ENCODE assay signal across 10 mouse cellular contexts in the genomic region with DNA sequence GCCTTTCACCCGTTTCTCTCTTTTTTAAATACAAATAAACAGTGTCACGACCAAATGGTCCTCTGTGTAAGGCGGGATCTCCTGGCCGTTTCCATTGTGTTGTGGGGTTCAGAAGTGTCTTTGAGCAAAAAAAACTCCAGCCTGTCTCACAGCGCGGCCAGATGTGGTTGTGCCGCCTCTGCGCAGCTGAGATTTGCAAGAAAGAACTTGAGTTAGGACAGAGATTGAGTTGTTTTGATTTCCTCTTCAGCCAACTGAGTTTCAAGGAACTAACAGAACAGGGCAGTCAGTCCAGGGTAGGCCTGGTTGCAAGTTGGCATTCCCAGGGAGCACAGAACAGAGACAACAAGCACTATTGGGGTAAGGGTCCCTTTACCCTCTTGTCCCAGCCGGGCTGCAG. TPM values are rescaled to one million over a fixed set of nuclear protein-coding genes. Genes with fewer than 3 reads are reported as not detected.
DNase-seq lines count a peak whose midpoint lies in the region; ATAC-seq and TF ChIP-seq lines count a peak whose summit lies in the region.
"Had no signal": no experiment of that assay in that cellular context is flagged by ENCODE, and none has a peak within 500 bp of the region (broad histone marks: within the 10 kb centered on the region; RNA-seq: fewer than 3 reads in every experiment).

No protein-coding gene starts in this region.

- no peak for DNase-seq in heart, adult 2 months
- no peak for DNase-seq in heart, postnatal 10 days
- no peak for DNase-seq in forebrain, embryonic 14.5 days (ENCODE audit: low spot score)
- DNase-seq in liver, embryonic 14.5 days (ENCODE audit: low read depth in 3 of 3, low spot score in 3 of 3) = no peak
- DNase-seq in gastrocnemius, postnatal 10 days = no peak
- DNase-seq in B cell, adult 2 months = no peak
- no peak for DNase-seq in cerebellum, postnatal 4 days (ENCODE audit: low spot score in 2 of 2)

- TF ChIP-seq CTCF in heart, adult 2 months (IDR thresholded peaks at IDR 0.05) = no peak
- TF ChIP-seq CTCF in C2C12 (IDR thresholded peaks at IDR 0.05; ENCODE audit: control insufficient read depth, insufficient read depth, insufficient read length) = no peak
- TF ChIP-seq CTCF in liver, embryonic 14.5 days (IDR thresholded peaks at IDR 0.05; ENCODE audit: low read depth) = no peak

- intact Hi-C loops in heart, adult 2 months (cut with DNase I) = no loop called here
- intact Hi-C loops in heart, postnatal 10 days (cut with DNase I) = no loop called here

- H3K9me3 ChIP-seq in forebrain, embryonic 14.5 days (replicated peaks; ENCODE audit: control insufficient read depth, low read length) = no peaks in the 10 kb centered on the region
- no peaks in the 10 kb centered on the region for H3K9me3 ChIP-seq in liver, embryonic 14.5 days (ENCODE audit: control insufficient read depth, low read length)

- TF ChIP-seq POLR2A in heart, adult 2 months (IDR thresholded peaks at IDR 0.05; ENCODE audit: insufficient read depth, low read depth, low read length) = no peak

- H3K27ac ChIP-seq in heart, adult 2 months = peak overlapping the region; percentile 88
- peak overlapping the region; percentile 85 for H3K27ac ChIP-seq in forebrain, embryonic 14.5 days (ENCODE audit: low read depth, low read length)
- H3K27ac ChIP-seq in liver, embryonic 14.5 days = no peak overlapping the region

- peak overlapping the region; percentile 20 for H3K9ac ChIP-seq in heart, adult 2 months (ENCODE audit: low read depth, low read length)
- H3K9ac ChIP-seq in forebrain, embryonic 14.5 days (ENCODE audit: low read length) = peak overlapping the region; percentile 90
- no peak overlapping the region for H3K9ac ChIP-seq in liver, embryonic 14.5 days (replicated peaks)

- peaks cover 5% of the 10 kb centered on the region for H3K4me1 ChIP-seq in heart, adult 2 months (ENCODE audit: control insufficient read depth, insufficient read depth, low read length)
- H3K4me1 ChIP-seq in forebrain, embryonic 14.5 days (ENCODE audit: control insufficient read depth, insufficient read depth, low read length) = peaks cover 47% of the 10 kb centered on the region
- H3K4me1 ChIP-seq in liver, embryonic 14.5 days (replicated peaks; ENCODE audit: control insufficient read depth in 2 of 2, insufficient read depth in 2 of 2, low read length in 1 of 2) = no peaks in the 10 kb centered on the region

- H3ac ChIP-seq in C2C12 (ENCODE audit: control insufficient read depth, insufficient read length, low read depth) = peak overlapping the region; percentile 8

- H3K4me3 ChIP-seq in heart, adult 2 months = peak overlapping the region; percentile 66
- H3K4me3 ChIP-seq in C2C12 (ENCODE audit: insufficient read depth, poor library complexity, severe bottlenecking) = peak overlapping the region; percentile 51
- H3K4me3 ChIP-seq in forebrain, embryonic 14.5 days (ENCODE audit: low read depth, low read length) = peak overlapping the region; percentile 65
- no peak overlapping the region; a peak in 2 of 4 replicates for H3K4me3 ChIP-seq in liver, embryonic 14.5 days (ENCODE audit: insufficient read depth in 1 of 2, low read depth in 2 of 2, low read length in 2 of 2)

- H3K27me3 ChIP-seq in heart, adult 2 months (ENCODE audit: control insufficient read depth, insufficient read depth, low read length) = no peaks in the 10 kb centered on the region
- no peaks in the 10 kb centered on the region for H3K27me3 ChIP-seq in C2C12 (ENCODE audit: control insufficient read depth, insufficient read depth, insufficient read length)
- H3K27me3 ChIP-seq in forebrain, embryonic 14.5 days (replicated peaks; ENCODE audit: control insufficient read depth, insufficient read depth, low read length) = no peaks in the 10 kb centered on the region
- peaks cover 46% of the 10 kb centered on the region for H3K27me3 ChIP-seq in liver, embryonic 14.5 days (ENCODE audit: control insufficient read depth, insufficient read depth, low read length)

- WGBS in heart, adult 2 months = 12% methylated on average over 9 of the region's 9 CpGs
- 1% methylated on average over 9 of the region's 9 CpGs for WGBS in forebrain, embryonic 14.5 days
- under 1% methylated on average over 9 of the region's 9 CpGs for WGBS in liver, embryonic 14.5 days (ENCODE audit: insufficient replicate concordance)

- TF ChIP-seq EP300 in heart, adult 2 months (IDR thresholded peaks at IDR 0.05; ENCODE audit: insufficient read depth, low read depth, low read length) = no peak
- TF ChIP-seq EP300 in liver, embryonic 14.5 days (IDR thresholded peaks at IDR 0.05; ENCODE audit: low read depth) = no peak

- peak overlapping the region; percentile 88 for H3K4me2 ChIP-seq in forebrain, embryonic 14.5 days (ENCODE audit: low read length)
- H3K4me2 ChIP-seq in liver, embryonic 14.5 days (ENCODE audit: low read depth) = peak overlapping the region; percentile 53

- no peak for ATAC-seq in forebrain, embryonic 14.5 days
- no peak for ATAC-seq in liver, embryonic 14.5 days (ENCODE audit: insufficient read depth)

- no peaks in the 10 kb centered on the region for H3K79me2 ChIP-seq in heart, adult 2 months (replicated peaks; ENCODE audit: control insufficient read depth, insufficient read depth, low read length)
- no peaks in the 10 kb centered on the region for H3K79me2 ChIP-seq in C2C12 (ENCODE audit: control insufficient read depth, insufficient read depth)

- no peaks in the 10 kb centered on the region for H3K36me3 ChIP-seq in heart, adult 2 months (ENCODE audit: control insufficient read depth, insufficient read depth, low read length)
- no peaks in the 10 kb centered on the region for H3K36me3 ChIP-seq in C2C12 (ENCODE audit: control insufficient read depth, insufficient read depth)
- H3K36me3 ChIP-seq in forebrain, embryonic 14.5 days (ENCODE audit: control insufficient read depth, insufficient read depth, low read length) = no peaks in the 10 kb centered on the region
- H3K36me3 ChIP-seq in liver, embryonic 14.5 days (replicated peaks; ENCODE audit: control insufficient read depth, insufficient read depth, low read depth) = no peaks in the 10 kb centered on the region

- H3K79me3 ChIP-seq in C2C12 (ENCODE audit: low read depth) = no peaks in the 10 kb centered on the region

TF ChIP-seq in C2C12, 6 proteins besides CTCF, POLR2A, EP300 and RAD21:
- TF ChIP-seq FOSL1 (IDR thresholded peaks at IDR 0.05; ENCODE audit: insufficient read depth, low read length, poor library complexity, severe bottlenecking) (no peak), MYOD1 (IDR thresholded peaks at IDR 0.05; ENCODE audit: control insufficient read depth, insufficient read length, low read depth) (no peak), MAX (IDR thresholded peaks at IDR 0.05) (no peak), MYOG (IDR thresholded peaks at IDR 0.05; ENCODE audit: control insufficient read depth, extremely low read depth, insufficient read length) (no peak), CEBPB (IDR thresholded peaks at IDR 0.05; ENCODE audit: low read depth) (no peak), USF1 (IDR thresholded peaks at IDR 0.05; ENCODE audit: low read depth) (no peak)
TF ChIP-seq in C2C12: peak in this region for 0.

RNA-seq across cellular contexts. Expression of gene Rgma, which starts 17.1 kb away (rescaled TPM):
- 10 to 100 TPM; 54.6 to 83.7 TPM for total RNA-seq in heart, adult 2 months (2021)
- 27.4 and 28.7 TPM in 2 replicates for polyA plus RNA-seq in heart, adult 2 months (2012; rRNA removed)
- total RNA-seq in heart, postnatal 10 days (2021) = 10 to 100 TPM; 40.6 to 50.4 TPM
- polyA plus RNA-seq in C2C12 (2012; fragmentation: generic; extraction: Trizol) = 1.4 TPM
- 20.6 and 23.6 TPM in 2 replicates for polyA plus RNA-seq in forebrain, embryonic 14.5 days (2014; fragmentation: Nextera tagmentation; extraction: Ambion mirVana)
- 0.06 and 0.32 TPM in 2 replicates for polyA plus RNA-seq in liver, embryonic 14.5 days (2012; rRNA removed)
- polyA plus RNA-seq in liver, embryonic 14.5 days (2014; fragmentation: Nextera tagmentation; extraction: Ambion mirVana) = 0.05 TPM in 1 of 2 replicates, not detected in the other
- 10 to 100 TPM; 93.3 to 94.9 TPM for total RNA-seq in gastrocnemius, postnatal 10 days (2021)
- total RNA-seq: common myeloid progenitor, adult 5-6 weeks; neutrophil, adult 5-6 weeks had no signal

Comparison
In these comparisons a context has a peak if more than half of its experiments do, and no peak if none do; other contexts are left out.
1. H3K4me3 ChIP-seq: peak in heart, adult 2 months (single experiment), C2C12 (single experiment) and forebrain, embryonic 14.5 days (single experiment); none in liver, embryonic 14.5 days (0 of 2).